In the genomic region with DNA sequence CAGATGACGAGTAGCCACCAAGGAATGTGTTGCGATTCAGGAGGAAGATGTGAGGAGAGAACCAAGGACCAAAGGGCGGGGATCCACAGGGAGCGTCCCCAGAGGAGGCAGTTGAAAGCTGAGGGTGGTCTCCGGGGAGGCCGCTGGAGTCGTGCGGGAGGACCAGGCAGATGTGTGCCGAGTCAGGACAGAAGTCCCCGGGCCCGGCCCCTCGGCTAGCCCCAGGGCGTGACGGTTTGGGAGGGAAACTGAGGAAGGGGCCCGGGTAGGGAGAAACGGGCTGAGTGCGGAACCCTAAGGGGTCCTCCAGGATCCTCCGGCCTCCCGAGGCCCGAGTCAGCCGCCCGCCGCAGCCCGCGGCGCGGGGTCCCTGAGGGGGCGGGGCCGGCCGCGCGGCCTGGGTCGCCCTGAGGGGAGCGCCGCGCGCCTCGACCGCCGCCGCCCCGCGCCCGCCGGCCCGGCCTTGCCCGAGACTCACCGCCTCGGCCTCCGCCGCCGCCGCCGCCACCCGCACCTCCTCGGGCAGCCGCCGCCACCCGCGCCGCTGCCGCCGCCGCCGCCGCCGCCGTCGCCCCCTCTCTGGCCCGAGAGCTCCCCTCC, we compare ENCODE assay signal across 7 mouse cellular contexts. TPM values are rescaled to one million over a fixed set of nuclear protein-coding genes. Genes with fewer than 3 reads are reported as not detected.
DNase-seq lines count a peak whose midpoint lies in the region; TF ChIP-seq lines count a peak whose summit lies in the region.

No protein-coding gene starts in this region.

- H3K27ac ChIP-seq in spleen, adult 2 months (ENCODE audit: insufficient read depth, low read length) = peak overlapping the region; percentile 14; the same call in 1 of the 2 replicates

- H3K4me1 ChIP-seq in spleen, adult 2 months (ENCODE audit: control insufficient read depth, insufficient read depth, insufficient read length) = peaks cover 13% of the 10 kb centered on the region

- H3K4me3 ChIP-seq in spleen, adult 2 months (ENCODE audit: extremely low read depth, insufficient read depth, insufficient read length) = peak overlapping the region; percentile 67

- TF ChIP-seq POLR2A in spleen, adult 2 months (IDR thresholded peaks at IDR 0.05; ENCODE audit: low read depth, low read length) = no peak

- H3K36me3 ChIP-seq in spleen, adult 2 months (ENCODE audit: control insufficient read depth, insufficient read depth, low read length) = peaks cover 1% of the 10 kb centered on the region; the same call in 1 of the 2 replicates

- H3K27me3 ChIP-seq in spleen, adult 2 months (ENCODE audit: control insufficient read depth, insufficient read depth, low read length) = no peaks in the 10 kb centered on the region

- 6% methylated on average over 35 of the region's 70 CpGs for WGBS in spleen, adult 2 months

- DNase-seq in spleen, adult 2 months (ENCODE audit: low read depth in 1 of 2, low spot score in 2 of 2) = peak in 1 of 2 experiments; percentile 29
- no peak for DNase-seq in spleen, adult 12 weeks (ENCODE audit: low spot score)
- peak; percentile 66 for DNase-seq in cerebellum, adult 9-10 months
- DNase-seq in gastrocnemius, postnatal 10 days = peak; percentile 43
- DNase-seq in kidney, adult 9 months = peak; percentile 36
- DNase-seq in lung, postnatal 14 days = peak; percentile 15
- peak; percentile 68 for DNase-seq in testis, postnatal 10 days (ENCODE audit: low spot score)

- TF ChIP-seq CTCF in spleen, adult 2 months (IDR thresholded peaks at IDR 0.05; ENCODE audit: extremely low read depth, insufficient read depth, insufficient read length, insufficient replicate concordance) = no peak

RNA-seq across cellular contexts. Expression of a gene that starts 1.5 kb away (rescaled TPM):
- 43.1 and 46.2 TPM in 2 replicates for polyA plus RNA-seq in spleen, adult 2 months (2012; rRNA removed)
- total RNA-seq in gastrocnemius, postnatal 10 days (2021) = 10 to 100 TPM in 1 of 2 experiments, 1 to 10 TPM in 1; 10.0 to 10.8 TPM

RNA-seq across cellular contexts. Expression of a gene that starts 16.0 kb away (rescaled TPM):
- polyA plus RNA-seq in spleen, adult 2 months (2012; rRNA removed) = 2.7 and 3.3 TPM in 2 replicates
- 1 to 10 TPM; 1.4 to 2.0 TPM for total RNA-seq in gastrocnemius, postnatal 10 days (2021)

RNA-seq across cellular contexts. Expression of a gene that starts 43.0 kb away (rescaled TPM):
- polyA plus RNA-seq in spleen, adult 2 months (2012; rRNA removed) = 85.1 and 88.6 TPM in 2 replicates
- total RNA-seq in gastrocnemius, postnatal 10 days (2021) = 10 to 100 TPM; 36.5 to 46.2 TPM

RNA-seq across cellular contexts. Expression of a gene that starts 43.3 kb away (rescaled TPM):
- polyA plus RNA-seq in spleen, adult 2 months (2012; rRNA removed) = 26.6 and 31.5 TPM in 2 replicates
- total RNA-seq in gastrocnemius, postnatal 10 days (2021) = 10 to 100 TPM; 22.6 to 23.0 TPM

RNA-seq across cellular contexts. Expression of a gene that starts 55.7 kb away (rescaled TPM):
- 106 and 138 TPM in 2 replicates for polyA plus RNA-seq in spleen, adult 2 months (2012; rRNA removed)
- total RNA-seq in gastrocnemius, postnatal 10 days (2021) = 10 to 100 TPM in 1 of 2 experiments, 1 to 10 TPM in 1; 8.1 to 10.5 TPM
